Mouse (Mus musculus): Measurements from ENCODE around the gene Tmcc2. TPM values are rescaled to one million over a fixed set of nuclear protein-coding genes. Genes with fewer than 3 reads are reported as not detected.

The Tmcc2 gene
- polyA plus RNA-seq, 1 experiment from 2014 or later: 42.4 TPM

DNA sequence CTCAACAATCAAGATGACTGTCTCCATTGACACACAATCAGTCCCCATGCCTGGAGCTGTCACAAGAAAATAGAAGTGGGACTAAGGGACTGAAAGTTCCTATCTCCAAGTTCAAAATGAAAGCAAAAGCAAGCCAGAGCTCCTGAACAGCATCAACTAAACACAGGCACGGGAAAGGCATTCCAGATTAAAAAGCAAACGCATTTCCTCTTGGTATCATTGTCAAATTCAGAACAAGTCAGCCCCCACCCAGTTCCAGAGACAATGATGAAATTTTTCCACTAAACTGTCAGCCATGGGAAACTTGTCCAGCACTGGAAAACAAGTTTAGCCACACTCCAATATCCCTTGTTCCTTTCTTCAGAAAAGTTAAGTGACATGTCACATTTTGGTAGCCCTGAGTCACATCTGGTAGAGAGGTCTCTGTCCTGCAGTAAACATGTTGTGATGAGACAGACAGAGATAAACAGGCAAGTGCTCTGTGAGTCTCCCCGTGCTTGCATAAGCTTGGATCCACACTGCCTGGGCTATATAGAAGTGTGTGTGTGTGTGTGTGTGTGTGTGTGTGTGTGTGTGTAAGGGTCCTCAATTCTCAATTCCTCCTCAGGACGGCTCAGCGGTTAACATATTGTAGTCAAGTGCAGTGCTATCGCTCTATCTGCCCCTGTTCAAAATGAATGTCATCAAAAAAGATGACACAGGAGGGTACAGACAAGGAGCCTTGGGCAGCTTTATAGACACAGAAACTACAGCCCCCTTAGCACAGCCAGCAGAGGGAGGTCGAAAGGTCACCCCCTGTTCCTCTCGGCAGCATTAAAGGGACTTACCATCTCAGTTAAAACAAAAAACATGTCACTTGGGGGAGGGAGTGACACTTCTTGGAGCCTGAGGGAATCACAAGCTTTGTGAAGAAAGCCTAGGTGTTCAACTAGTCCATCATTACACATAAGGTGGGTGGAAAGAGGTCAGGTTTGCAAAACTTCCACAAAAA lies 2.0 kb downstream of the Tmcc2 start:
- Histone ChIP-seq H3K4me1 (peaks cover 56% of the 10 kb centered on the region), H3K4me3 (peak overlapping the region; percentile 77), H3K9me3 (no peaks in the 10 kb centered on the region), H3K27ac (no peak overlapping the region), H3K4me2 (replicated peaks) (peak overlapping the region; percentile 78), H3K27me3 (replicated peaks) (no peaks in the 10 kb centered on the region), H3K36me3 (no peaks in the 10 kb centered on the region), H3K9ac (peak overlapping the region; percentile 56; the same call in 1 of the 2 replicates)
- ATAC-seq (ENCODE audit: low FRiP score, low read depth): no peak
- 48% methylated on average over 8 of the region's 8 CpGs for WGBS

DNA sequence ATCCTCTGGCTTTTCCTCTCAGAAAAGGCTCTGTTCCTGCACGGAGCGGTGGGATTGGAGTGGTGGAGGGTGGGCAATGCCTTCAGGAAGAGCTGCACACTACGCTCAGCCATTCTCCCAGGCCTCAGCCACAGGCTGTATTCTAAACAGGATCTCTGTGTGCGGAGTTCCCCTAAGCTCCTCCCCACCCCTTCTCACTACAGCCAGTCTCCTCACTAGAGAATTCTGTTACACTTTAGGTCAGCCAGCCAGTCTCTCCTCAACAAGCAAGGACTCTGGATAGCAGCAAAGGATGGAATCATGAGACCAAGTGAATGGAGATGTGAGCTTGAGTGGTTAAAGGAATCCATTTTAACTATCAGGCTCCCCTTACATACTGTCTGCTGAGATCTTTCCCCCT lies 3.1 kb downstream of the Tmcc2 start:
- 50% methylated on average over 4 of the region's 4 CpGs for whole genome bisulfite sequencing
- peak overlapping the region; percentile 35; the same call in 1 of the 2 replicates for H3K9ac ChIP-seq
- ATAC-seq (ENCODE audit: low FRiP score, low read depth): no peak

DNA sequence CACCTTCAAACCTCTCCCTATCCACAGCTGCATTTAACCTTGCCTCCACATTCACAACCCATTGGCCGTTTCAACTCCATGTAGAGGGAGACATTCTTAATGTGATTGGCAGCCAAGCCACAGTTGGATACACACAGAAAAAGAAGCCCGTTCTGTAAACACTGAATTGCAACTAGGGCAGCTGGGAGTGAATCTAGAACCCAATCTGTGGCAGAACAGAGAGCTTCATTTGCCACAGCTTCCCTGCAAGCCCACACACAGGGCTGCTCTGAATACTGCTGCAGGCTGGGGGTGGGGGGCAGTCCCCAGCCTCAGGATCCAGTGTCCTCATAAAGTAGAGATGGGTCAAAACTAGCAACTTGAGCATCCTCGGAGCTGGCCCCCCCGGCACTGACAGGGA lies 4.8 kb downstream of the Tmcc2 start:
- WGBS: 80% methylated on average over 4 of the region's 4 CpGs
- no peak overlapping the region for H3K4me2 ChIP-seq (replicated peaks)
- H3K4me3 ChIP-seq: no peak overlapping the region
- H3K9me3 ChIP-seq: no peaks in the 10 kb centered on the region
- no peaks in the 10 kb centered on the region for H3K27me3 ChIP-seq (replicated peaks)
- H3K27ac ChIP-seq: no peak overlapping the region
- H3K4me1 ChIP-seq: peaks cover 58% of the 10 kb centered on the region
- no peaks in the 10 kb centered on the region for H3K36me3 ChIP-seq
- H3K9ac ChIP-seq: no peak overlapping the region
- ATAC-seq (ENCODE audit: low FRiP score, low read depth): no peak

More for the DNA sequence above, 3.1 kb downstream of the Tmcc2 start:
- H3K4me2 ChIP-seq (replicated peaks): peak overlapping the region; percentile 78
- H3K9me3 ChIP-seq: no peaks in the 10 kb centered on the region
- no peaks in the 10 kb centered on the region for H3K36me3 ChIP-seq
- H3K4me1 ChIP-seq: peaks cover 58% of the 10 kb centered on the region
- H3K27me3 ChIP-seq (replicated peaks): no peaks in the 10 kb centered on the region
- peak overlapping the region; percentile 7; the same call in 1 of the 2 replicates for H3K4me3 ChIP-seq
- no peak overlapping the region for H3K27ac ChIP-seq

DNA sequence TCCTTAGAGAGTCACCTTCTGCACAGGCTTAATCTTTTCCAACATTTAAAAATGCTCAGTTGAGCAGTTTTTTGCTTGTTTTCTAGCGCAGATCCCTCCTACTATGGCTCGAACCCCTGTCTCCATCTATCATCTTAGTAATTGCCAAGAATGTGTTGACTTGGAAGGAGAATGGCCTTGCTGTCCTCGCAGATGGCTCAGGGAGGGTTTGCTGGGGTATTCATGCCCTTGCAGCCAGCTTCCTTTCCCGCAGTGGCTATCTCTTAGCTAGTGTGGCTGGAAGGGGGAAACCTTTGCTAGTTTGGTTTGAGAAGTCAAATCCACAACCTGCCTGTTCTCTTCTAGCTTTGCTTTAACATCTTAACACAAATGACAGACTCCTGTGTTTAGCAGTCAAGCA lies 5.4 kb downstream of the Tmcc2 start:
- H3K4me2 ChIP-seq (replicated peaks): peak overlapping the region; percentile 27
- H3K4me1 ChIP-seq: peaks cover 58% of the 10 kb centered on the region
- ATAC-seq (ENCODE audit: low FRiP score, low read depth): no peak
- no peak overlapping the region for H3K27ac ChIP-seq
- no peaks in the 10 kb centered on the region for H3K9me3 ChIP-seq
- WGBS: 75% methylated on average over 4 of the region's 4 CpGs
- H3K4me3 ChIP-seq: no peak overlapping the region
- no peak overlapping the region for H3K9ac ChIP-seq
- H3K36me3 ChIP-seq: peaks cover 3% of the 10 kb centered on the region
- no peaks in the 10 kb centered on the region for H3K27me3 ChIP-seq (replicated peaks)

DNA sequence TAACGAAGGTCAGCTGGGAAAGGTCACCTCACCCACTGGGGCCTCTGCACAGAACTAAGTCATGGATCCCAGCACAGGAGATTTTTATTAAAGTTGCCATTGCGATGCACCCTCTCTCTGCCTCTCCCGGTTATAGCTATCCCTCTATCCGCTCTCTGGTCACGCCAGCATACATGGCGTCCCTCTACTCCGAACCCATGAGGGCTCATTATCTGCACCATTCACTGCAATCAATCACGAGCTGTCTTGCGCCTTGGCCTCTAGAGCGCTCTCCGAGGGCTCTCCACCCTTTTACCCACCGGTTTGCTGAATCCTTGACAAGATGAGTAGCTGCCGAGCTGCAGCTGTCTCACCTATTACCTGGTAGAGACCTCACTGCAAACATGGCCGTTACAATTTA lies 5.8 kb downstream of the Tmcc2 start:
- no peak; the same call in 1 of the 2 replicates for ATAC-seq (ENCODE audit: low FRiP score, low read depth)
- no peaks in the 10 kb centered on the region for H3K27me3 ChIP-seq (replicated peaks)
- no peak overlapping the region for H3K4me3 ChIP-seq
- H3K4me1 ChIP-seq: peaks cover 58% of the 10 kb centered on the region
- peak overlapping the region; percentile 27 for H3K4me2 ChIP-seq (replicated peaks)
- H3K27ac ChIP-seq: peak overlapping the region; percentile 26; the same call in 1 of the 2 replicates
- WGBS: 50% methylated on average over 14 of the region's 14 CpGs
- peaks cover 8% of the 10 kb centered on the region for H3K36me3 ChIP-seq
- 0 out of 2 replicates have a peak overlapping the region, but pooled peaks have one; percentile 17 for H3K9ac ChIP-seq
- no peaks in the 10 kb centered on the region for H3K9me3 ChIP-seq

DNA sequence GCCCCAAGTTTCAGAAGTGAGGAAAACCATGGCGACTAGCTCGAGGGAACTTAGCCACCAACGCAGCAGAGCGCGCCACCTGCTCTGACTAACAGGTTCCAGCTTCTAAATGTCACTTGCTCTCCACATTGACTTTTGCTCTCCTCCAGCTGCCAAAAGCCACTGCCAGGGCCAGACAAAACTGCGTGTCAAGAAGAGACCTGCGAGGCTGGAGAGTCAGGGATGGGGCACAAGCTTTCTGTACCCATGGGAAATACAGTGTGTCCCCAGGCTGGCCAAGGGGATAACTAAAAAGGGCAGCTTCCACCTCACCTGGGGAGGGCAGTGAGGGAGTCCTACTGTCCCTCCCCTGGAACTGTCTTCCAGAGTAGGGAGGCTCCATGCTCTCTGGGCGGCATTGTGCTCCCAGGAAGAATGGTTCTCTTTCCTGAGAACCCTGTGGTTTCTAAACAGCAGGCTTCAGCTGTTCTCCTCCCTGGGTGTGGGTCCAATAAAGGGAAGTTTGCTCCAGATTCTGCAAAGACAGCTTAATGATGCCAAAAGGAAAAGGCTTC lies 7.0 kb downstream of the Tmcc2 start:
- Histone ChIP-seq H3K27me3 (replicated peaks) (no peaks in the 10 kb centered on the region), H3K4me3 (no peak overlapping the region), H3K36me3 (peaks cover 19% of the 10 kb centered on the region), H3K9me3 (no peaks in the 10 kb centered on the region), H3K4me2 (replicated peaks) (no peak overlapping the region), H3K27ac (no peak overlapping the region), H3K9ac (no peak overlapping the region), H3K4me1 (peaks cover 46% of the 10 kb centered on the region)
- no peak for ATAC-seq (ENCODE audit: low FRiP score, low read depth)
- 92% methylated on average over 8 of the region's 8 CpGs for WGBS

DNA sequence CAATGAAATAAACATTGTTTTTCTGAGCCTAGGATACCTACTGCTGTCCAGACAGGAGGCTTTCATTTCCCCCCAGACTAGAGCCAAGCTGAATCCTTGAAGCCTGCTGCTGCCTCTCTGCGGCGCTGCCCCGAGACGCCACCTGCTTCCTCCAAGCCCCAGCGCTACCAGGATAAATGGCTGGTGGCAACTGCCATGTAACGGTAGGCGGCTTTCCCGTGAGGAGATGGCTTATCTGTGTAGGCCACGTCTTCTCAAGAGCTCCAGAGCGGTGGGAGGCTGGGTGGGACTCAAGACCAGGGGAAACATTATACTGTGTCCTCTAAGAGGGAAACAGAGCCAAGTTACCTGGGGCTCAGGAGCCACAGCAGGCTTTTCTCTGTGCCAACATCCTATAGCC lies 9.2 kb downstream of the Tmcc2 start:
- 66% methylated on average over 10 of the region's 10 CpGs for WGBS
- Histone ChIP-seq H3K36me3 (peaks cover 33% of the 10 kb centered on the region), H3K9ac (no peak overlapping the region), H3K9me3 (no peaks in the 10 kb centered on the region), H3K27me3 (replicated peaks) (no peaks in the 10 kb centered on the region), H3K4me2 (replicated peaks) (no peak overlapping the region), H3K27ac (no peak overlapping the region), H3K4me3 (no peak overlapping the region), H3K4me1 (peaks cover 34% of the 10 kb centered on the region)
- no peak for ATAC-seq (ENCODE audit: low FRiP score, low read depth)

DNA sequence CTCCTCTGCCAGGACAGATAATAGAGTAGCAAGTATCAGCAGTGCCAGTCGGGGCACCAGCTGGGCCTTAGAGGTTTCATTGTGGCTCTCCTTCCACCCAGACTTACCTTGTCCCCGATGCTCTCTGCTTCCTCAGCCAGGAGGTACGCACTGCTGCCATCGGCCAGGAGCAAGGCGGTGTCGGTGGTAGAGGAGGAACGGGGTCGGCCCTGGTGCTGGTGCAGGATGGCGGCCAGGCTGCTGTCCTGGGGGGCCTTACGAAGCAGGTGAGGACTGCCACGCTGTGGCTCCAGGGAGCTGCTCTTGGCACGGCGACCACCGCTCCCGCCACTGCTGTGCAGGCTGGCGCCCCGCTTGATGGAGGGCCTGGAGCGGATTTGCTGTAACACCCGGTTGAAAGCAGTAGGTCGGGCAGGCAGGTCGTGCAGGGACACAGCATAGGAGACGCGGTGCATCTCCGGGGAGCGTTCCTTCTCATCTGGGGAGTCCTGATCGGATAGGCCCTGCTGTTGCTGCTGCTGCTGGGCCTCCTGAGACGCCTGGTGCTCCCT lies 10.5 kb downstream of the Tmcc2 start:
- ATAC-seq (ENCODE audit: low FRiP score, low read depth): no peak
- Histone ChIP-seq H3K36me3 (peaks cover 33% of the 10 kb centered on the region), H3K9ac (no peak overlapping the region), H3K9me3 (no peaks in the 10 kb centered on the region), H3K27ac (no peak overlapping the region), H3K27me3 (replicated peaks) (no peaks in the 10 kb centered on the region), H3K4me1 (peaks cover 32% of the 10 kb centered on the region), H3K4me3 (no peak overlapping the region), H3K4me2 (replicated peaks) (no peak overlapping the region)
- WGBS: 91% methylated on average over 27 of the region's 27 CpGs

DNA sequence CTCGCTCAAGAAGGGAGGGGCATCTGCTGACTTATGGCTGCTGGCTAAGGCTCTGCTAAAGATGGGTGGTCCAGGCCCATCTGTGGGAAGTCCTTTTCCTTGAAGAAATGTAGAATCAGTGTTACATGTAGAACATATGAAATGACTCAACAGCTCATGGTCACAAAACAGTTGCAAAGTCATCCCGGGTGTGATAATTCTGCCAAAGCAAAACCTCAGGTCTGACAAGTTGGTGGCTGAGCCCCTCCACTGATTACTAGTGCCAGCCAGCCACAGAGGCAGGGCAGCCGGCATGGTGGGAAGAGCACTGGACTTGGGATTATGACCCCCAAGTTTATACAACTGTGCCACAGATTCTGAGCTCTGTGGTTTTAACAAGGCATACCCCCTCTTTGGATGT lies 13.3 kb downstream of the Tmcc2 start:
- Histone ChIP-seq H3K4me2 (replicated peaks) (no peak overlapping the region), H3K9me3 (no peaks in the 10 kb centered on the region), H3K27me3 (replicated peaks) (no peaks in the 10 kb centered on the region), H3K4me1 (peaks cover 43% of the 10 kb centered on the region), H3K27ac (no peak overlapping the region), H3K36me3 (peaks cover 33% of the 10 kb centered on the region), H3K4me3 (no peak overlapping the region), H3K9ac (no peak overlapping the region)
- ATAC-seq (ENCODE audit: low FRiP score, low read depth): no peak
- WGBS: 91% methylated on average over 3 of the region's 3 CpGs

DNA sequence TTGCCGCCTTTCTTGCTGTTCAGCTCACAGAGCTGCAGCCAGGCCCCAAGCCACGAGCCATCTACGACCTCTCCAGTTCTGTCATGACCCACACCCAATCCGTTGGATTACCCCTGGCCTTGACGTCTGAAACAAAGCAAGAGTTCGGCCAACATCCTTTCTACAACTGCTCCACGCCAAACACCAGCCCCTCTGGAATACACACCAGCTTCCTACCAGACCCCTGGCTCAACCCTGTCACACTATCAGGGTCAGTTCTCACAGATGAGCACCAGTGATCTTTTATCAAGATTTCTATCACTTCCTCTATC lies 14.1 kb downstream of the Tmcc2 start:
- Histone ChIP-seq H3K27me3 (replicated peaks) (no peaks in the 10 kb centered on the region), H3K4me1 (peaks cover 51% of the 10 kb centered on the region), H3K27ac (no peak overlapping the region), H3K4me3 (no peak overlapping the region), H3K4me2 (replicated peaks) (no peak overlapping the region), H3K9ac (0 out of 2 replicates have a peak overlapping the region, but pooled peaks have one; percentile 13), H3K9me3 (no peaks in the 10 kb centered on the region), H3K36me3 (peaks cover 33% of the 10 kb centered on the region)
- ATAC-seq (ENCODE audit: low FRiP score, low read depth): no peak
- 73% methylated on average over 7 of the region's 7 CpGs for WGBS

DNA sequence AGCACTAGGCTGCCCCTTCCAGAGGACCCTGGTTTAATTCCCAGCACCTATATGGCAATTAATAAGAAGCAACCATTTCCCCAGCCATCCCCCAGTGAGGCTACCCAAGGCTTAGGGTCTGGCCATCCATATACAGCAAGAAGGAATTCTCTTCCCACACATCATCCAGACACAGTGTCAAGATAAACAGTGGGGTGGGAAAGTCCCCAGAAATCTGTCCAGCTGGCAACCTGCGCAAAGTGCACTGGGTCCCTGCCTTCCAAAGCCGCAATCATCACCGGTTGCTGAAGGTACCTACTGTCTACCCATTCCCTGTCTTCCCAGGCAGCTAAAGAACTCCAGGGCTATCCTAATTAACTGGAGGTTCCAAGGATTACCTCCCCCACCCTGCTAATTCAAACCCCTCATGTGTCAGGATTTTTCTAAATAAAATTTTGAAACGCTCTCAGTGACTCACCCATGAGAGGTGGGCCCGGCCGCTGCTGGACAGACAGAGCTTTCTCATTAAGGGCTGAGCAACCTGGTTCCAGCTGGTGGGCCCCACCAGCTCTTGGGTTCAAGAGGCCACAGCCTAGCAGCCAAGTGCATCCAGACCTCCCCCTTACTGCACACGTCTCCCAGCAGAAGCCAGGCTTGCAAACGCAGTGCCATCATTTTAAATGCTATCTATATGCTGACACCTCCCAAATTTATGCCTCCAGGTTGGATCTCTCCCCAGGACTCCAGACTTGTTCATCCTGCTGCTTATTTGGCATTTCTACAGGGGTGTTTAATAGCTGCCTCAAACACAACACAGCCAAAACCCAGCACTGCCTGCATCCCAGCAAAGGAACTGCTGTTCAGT lies 14.6 kb downstream of the Tmcc2 start:
- no peak overlapping the region for H3K4me3 ChIP-seq
- H3K9me3 ChIP-seq: no peaks in the 10 kb centered on the region
- H3K4me1 ChIP-seq: peaks cover 57% of the 10 kb centered on the region
- H3K27ac ChIP-seq: no peak overlapping the region
- no peak overlapping the region for H3K4me2 ChIP-seq (replicated peaks)
- peaks cover 34% of the 10 kb centered on the region for H3K36me3 ChIP-seq
- 0 out of 2 replicates have a peak overlapping the region, but pooled peaks have one; percentile 13 for H3K9ac ChIP-seq
- 80% methylated on average over 8 of the region's 8 CpGs for WGBS
- ATAC-seq (ENCODE audit: low FRiP score, low read depth): no peak
- no peaks in the 10 kb centered on the region for H3K27me3 ChIP-seq (replicated peaks)
